Mouse (Mus musculus) stomach, embryonic 16.5 days (tissue): ENCODE data around the gene Tubb2a. TPM values are rescaled to one million over a fixed set of nuclear protein-coding genes. Genes with fewer than 3 reads are reported as not detected.
A peak's percentile ranks its signal among the peaks of the same experiment; 100 is the strongest.
"Not testable (repeated sequence)": the region's sequence is repeated elsewhere in the genome, so short reads cannot be mapped to it uniquely, and the experiment has no call there.

Experiments used
- ATAC-seq: fragments of 200-750 bp; cut with Nextera tagmentation; 2 replicates; pipeline ENCODE4 v1.8.0; 2017; ENCODE audit warnings: moderate number of reproducible peaks, moderate TSS enrichment; ENCODE audit not compliant: insufficient read depth, low FRiP score
- H3K27ac ChIP-seq: fragments of 300-500 bp; sonication (generic); 2 replicates; pipeline ENCODE4 v1.5.1; 2014; ENCODE audit warnings: low read length
- H3K27me3 ChIP-seq: fragments of 300-500 bp; sonication (generic); 2 replicates; pipeline ENCODE4 v1.6.1; 2014; ENCODE audit warnings: low read length, control low read depth, mixed read lengths; ENCODE audit not compliant: control insufficient read depth, insufficient read depth
- H3K36me3 ChIP-seq: fragments of 300-500 bp; sonication (generic); 2 replicates; pipeline ENCODE4 v1.6.1; 2014; ENCODE audit warnings: low read length; ENCODE audit not compliant: control insufficient read depth, insufficient read depth
- H3K4me1 ChIP-seq: fragments of 300-500 bp; sonication (generic); 2 replicates; pipeline ENCODE4 v1.6.1; 2014; ENCODE audit warnings: low read length, control low read depth, mixed read lengths; ENCODE audit not compliant: control insufficient read depth, insufficient read depth
- H3K4me2 ChIP-seq: fragments of 300-500 bp; sonication (generic); 2 replicates; pipeline ENCODE4 v1.6.1; 2014; ENCODE audit warnings: low read depth, low read length, mixed read lengths
- H3K4me3 ChIP-seq: fragments of 300-500 bp; sonication (generic); replicated peaks from 2 replicates; pipeline ENCODE4 v1.5.1; 2014; ENCODE audit warnings: mild to moderate bottlenecking, low read length
- H3K9ac ChIP-seq: fragments of 300-500 bp; sonication (generic); 2 replicates; pipeline ENCODE4 v1.6.1; 2014; ENCODE audit warnings: low read length
- H3K9me3 ChIP-seq: fragments of 300-500 bp; sonication (generic); replicated peaks from 2 replicates; pipeline ENCODE4 v1.6.1; 2016; ENCODE audit warnings: low read length, control low read depth; ENCODE audit not compliant: control insufficient read depth
- WGBS: fragments of 180-500 bp; shearing (Covaris S2); extraction: QIAGEN DNeasy Blood & Tissue Kit; methylation state at CpG from one replicate; pipeline ENCODE4 v1.1.7; 2014; 5-methylcytosine and 5-hydroxymethylcytosine counted together
- polyA plus RNA-seq: library from polyadenylated mRNA; unstranded; fragments of >200 nt; fragmentation: Nextera tagmentation; extraction: Ambion mirVana; gene quantifications from 2 replicates; pipeline ENCODE4 v1.2.1, GENCODE M21; 2015

Gene Tubb2a
- polyA plus RNA-seq, 1 experiment from 2014 or later = 221 TPM

- no peaks in the 10 kb centered on the region for H3K9me3 ChIP-seq
- H3K4me2 ChIP-seq = no peak overlapping the region
- peaks cover 10% of the 10 kb centered on the region; the same call in 1 of the 2 replicates for H3K4me1 ChIP-seq
- no peaks in the 10 kb centered on the region for H3K27me3 ChIP-seq
- no peak for ATAC-seq
- H3K4me3 ChIP-seq = no peak overlapping the region
- H3K27ac ChIP-seq = peak overlapping the region; percentile 75
- H3K9ac ChIP-seq = no peak overlapping the region
- 36% methylated on average over 9 of the region's 9 CpGs for WGBS
- H3K36me3 ChIP-seq = no peaks in the 10 kb centered on the region
Measured at GRCm38 (mm10) chr13:34084026-34084750, 6.4 kb upstream of the Tubb2a start.

- Histone ChIP-seq H3K9ac (no peak overlapping the region), H3K36me3 (no peaks in the 10 kb centered on the region), H3K27me3 (no peaks in the 10 kb centered on the region), H3K4me3 (no peak overlapping the region), H3K4me2 (no peak overlapping the region), H3K9me3 (no peaks in the 10 kb centered on the region), H3K27ac (no peak overlapping the region), H3K4me1 (peaks cover 17% of the 10 kb centered on the region)
- 69% methylated on average over 4 of the region's 4 CpGs for whole genome bisulfite sequencing
- no peak for ATAC-seq
Measured at GRCm38 (mm10) chr13:34081926-34082325, 4.1 kb upstream of the Tubb2a start.

DNA sequence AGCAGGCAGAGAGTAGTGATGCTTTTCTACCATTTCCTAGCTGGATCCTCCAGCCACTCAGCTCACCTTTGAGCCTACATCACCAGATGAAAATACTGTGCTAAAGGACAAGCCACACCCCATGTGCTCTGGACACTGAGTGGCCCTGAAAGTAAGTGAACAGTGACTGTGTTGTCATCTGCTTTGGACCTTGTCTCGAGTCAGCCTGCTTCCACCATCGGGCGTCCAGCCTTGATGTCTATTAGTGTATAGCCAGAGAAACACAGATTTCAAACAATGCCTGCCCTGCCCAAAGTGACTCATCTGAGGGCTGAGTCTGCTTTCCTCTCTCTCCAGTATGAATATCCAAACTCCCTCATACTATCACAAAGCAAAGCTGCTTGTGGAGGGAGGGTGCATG, 2.0 kb upstream of the Tubb2a start:
- no peak overlapping the region for H3K4me3 ChIP-seq
- ATAC-seq = no peak
- no peaks in the 10 kb centered on the region for H3K36me3 ChIP-seq
- WGBS = 73% methylated on average over 3 of the region's 3 CpGs
- H3K9ac ChIP-seq = no peak overlapping the region
- no peak overlapping the region for H3K27ac ChIP-seq
- H3K4me2 ChIP-seq = no peak overlapping the region
- peaks cover 20% of the 10 kb centered on the region for H3K4me1 ChIP-seq
- no peaks in the 10 kb centered on the region for H3K27me3 ChIP-seq
- no peaks in the 10 kb centered on the region for H3K9me3 ChIP-seq

DNA sequence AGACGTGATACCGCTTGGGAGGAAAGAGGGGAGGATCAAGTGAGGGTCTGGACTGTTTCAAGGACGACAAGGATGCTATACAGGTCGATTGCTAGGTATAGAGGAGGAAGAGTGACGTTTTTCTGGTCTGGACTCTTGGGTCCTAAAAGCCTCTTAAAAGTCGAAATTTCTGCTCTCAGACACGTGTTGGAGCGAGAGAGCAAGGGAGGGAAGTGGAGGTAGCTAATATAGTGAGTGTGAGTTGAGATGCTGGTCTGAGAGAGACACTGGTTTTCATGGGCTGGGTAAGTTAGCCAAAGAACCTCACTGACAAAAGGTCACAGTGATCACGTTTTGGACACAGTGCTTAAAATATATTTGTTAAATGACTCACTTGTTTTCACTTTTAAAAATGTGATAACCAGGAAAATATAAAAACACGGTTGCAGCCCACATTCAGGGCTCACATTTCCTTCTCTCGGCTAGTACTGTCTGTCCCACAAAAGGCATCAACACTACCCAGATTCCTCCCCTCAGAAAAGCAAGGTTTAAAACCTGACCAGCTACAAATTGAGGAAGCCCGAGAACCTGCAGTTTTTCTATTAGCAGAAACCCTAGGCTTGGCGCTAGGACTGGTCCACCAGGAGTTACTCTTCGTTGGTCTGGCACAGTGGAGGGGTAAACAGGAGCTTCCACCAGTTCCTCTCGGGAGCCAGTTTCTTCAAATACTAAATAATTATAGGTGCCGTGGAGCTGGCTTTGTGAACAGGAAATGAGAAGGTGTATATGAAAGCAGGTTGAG, 883 bp upstream of the Tubb2a start:
- ATAC-seq = peak; percentile 3; the same call in 1 of the 2 replicates

DNA sequence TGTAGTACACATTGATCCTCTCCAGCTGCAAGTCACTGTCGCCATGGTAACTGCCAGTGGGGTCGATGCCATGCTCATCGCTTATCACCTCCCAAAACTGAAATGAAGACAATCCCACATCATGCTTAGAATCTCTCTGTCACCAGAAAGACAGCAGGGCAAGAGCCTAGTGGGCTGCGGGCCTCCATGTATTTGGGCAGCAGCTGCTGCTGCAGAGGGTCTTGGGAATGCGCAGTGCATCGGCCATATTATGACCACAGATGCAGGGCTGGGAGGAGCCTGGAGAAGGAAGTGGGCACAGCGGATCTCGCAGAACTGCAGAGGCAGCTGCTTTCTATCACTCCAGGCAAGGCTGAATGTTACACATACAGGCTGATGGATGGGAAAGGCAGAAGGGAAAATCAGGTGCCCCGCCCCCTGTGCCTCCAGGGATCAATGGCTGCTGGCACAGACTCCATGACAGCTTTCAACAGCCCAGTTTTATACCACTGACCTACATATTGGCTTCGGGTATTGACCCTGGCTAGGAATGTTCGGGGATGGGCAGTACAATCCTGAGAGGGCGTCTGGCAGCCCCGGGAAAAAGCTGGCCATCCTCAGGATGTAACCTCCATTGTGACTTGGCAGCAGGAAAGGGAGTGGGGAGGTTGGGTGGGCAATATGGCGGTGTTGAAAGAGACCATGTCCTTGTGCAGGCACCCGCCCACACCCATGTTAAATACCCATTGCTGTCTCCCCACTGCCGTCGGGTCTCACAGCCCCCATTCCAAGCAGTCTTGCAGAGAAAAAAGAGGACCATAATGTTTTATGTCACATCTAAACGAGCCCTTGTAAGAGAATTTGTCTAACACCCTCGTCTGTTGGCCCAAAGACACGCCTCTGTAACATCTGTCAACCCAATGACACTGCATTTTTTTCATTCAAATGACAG, 981 bp downstream of the Tubb2a start:
- H3K9me3 ChIP-seq = no peaks in the 10 kb centered on the region
- WGBS = 33% methylated on average over 20 of the region's 20 CpGs
- peak overlapping the region; percentile 66; the same call in 1 of the 2 replicates for H3K27ac ChIP-seq
- peak; percentile 45 for ATAC-seq
- peak overlapping the region; percentile 88 for H3K4me3 ChIP-seq
- peak overlapping the region; percentile 89 for H3K4me2 ChIP-seq
- no peaks in the 10 kb centered on the region for H3K36me3 ChIP-seq
- peaks cover 12% of the 10 kb centered on the region for H3K4me1 ChIP-seq
- H3K9ac ChIP-seq = peak overlapping the region; percentile 52; the same call in 1 of the 2 replicates
- no peaks in the 10 kb centered on the region for H3K27me3 ChIP-seq

More for the DNA sequence above, 883 bp upstream of the Tubb2a start:
- H3K36me3 ChIP-seq = no peaks in the 10 kb centered on the region
- peak overlapping the region; percentile 89 for H3K4me2 ChIP-seq
- H3K9me3 ChIP-seq = no peaks in the 10 kb centered on the region
- H3K9ac ChIP-seq = peak overlapping the region; percentile 91
- no peaks in the 10 kb centered on the region for H3K27me3 ChIP-seq
- WGBS = 38% methylated on average over 16 of the region's 16 CpGs
- H3K27ac ChIP-seq = no peak overlapping the region; the same call in 1 of the 2 replicates
- H3K4me1 ChIP-seq = peaks cover 13% of the 10 kb centered on the region
- H3K4me3 ChIP-seq = peak overlapping the region; percentile 88

- not testable (repeated sequence) for H3K4me3 ChIP-seq, H3K4me2 ChIP-seq, H3K27me3 ChIP-seq, H3K27ac ChIP-seq, H3K36me3 ChIP-seq, H3K9ac ChIP-seq, ATAC-seq, H3K9me3 ChIP-seq
- 89% methylated on average over 6 of the region's 6 CpGs for WGBS
- H3K4me1 ChIP-seq = peaks cover 12% of the 10 kb centered on the region
Measured at GRCm38 (mm10) chr13:34075893-34076292, 1.9 kb downstream of the Tubb2a start.

DNA sequence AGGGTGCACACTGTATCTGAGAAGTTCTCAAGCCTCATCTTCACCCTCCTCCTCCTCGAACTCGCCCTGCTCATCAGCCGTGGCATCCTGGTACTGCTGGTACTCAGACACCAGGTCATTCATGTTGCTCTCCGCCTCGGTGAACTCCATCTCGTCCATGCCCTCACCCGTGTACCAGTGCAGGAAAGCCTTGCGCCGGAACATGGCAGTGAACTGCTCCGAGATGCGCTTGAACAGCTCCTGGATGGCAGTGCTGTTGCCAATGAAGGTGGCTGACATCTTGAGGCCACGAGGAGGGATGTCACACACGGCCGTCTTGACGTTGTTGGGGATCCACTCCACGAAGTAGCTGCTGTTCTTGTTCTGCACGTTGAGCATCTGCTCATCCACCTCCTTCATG, 3.4 kb downstream of the Tubb2a start:
- ATAC-seq, H3K27me3 ChIP-seq, H3K9me3 ChIP-seq, H3K9ac ChIP-seq, H3K36me3 ChIP-seq, H3K4me3 ChIP-seq, H3K4me2 ChIP-seq, H3K27ac ChIP-seq: not testable (repeated sequence)
- WGBS = 94% methylated on average over 9 of the region's 17 CpGs
- peaks cover 12% of the 10 kb centered on the region for H3K4me1 ChIP-seq

GRCm38 (mm10) chr13:34072847-34073246, 5.0 kb downstream of the Tubb2a start:
- 65% methylated on average over 3 of the region's 3 CpGs for WGBS
- no peak for ATAC-seq
- Histone ChIP-seq H3K27me3 (no peaks in the 10 kb centered on the region), H3K4me3 (no peak overlapping the region), H3K27ac (no peak overlapping the region), H3K9me3 (no peaks in the 10 kb centered on the region), H3K4me1 (peaks cover 8% of the 10 kb centered on the region; the same call in 1 of the 2 replicates), H3K4me2 (no peak overlapping the region), H3K9ac (no peak overlapping the region), H3K36me3 (no peaks in the 10 kb centered on the region)
